8 mouse cellular contexts compared by ENCODE assay signal in genomic region chr5:114100390-114101099, GRCm38 (mm10). TPM values are rescaled to one million over a fixed set of nuclear protein-coding genes. Genes with fewer than 3 reads are reported as not detected.
DNase-seq lines count a peak whose midpoint lies in the region.

No protein-coding gene starts in this region.

- H3K4me3 ChIP-seq in macrophage (ENCODE audit: inconsistent target) = peak overlapping the region; percentile 56

- H3K79me2 ChIP-seq in macrophage (ENCODE audit: inconsistent target) = peaks cover 4% of the 10 kb centered on the region; the same call in 1 of the 2 replicates

- WGBS in macrophage (ENCODE audit: missing documents) = 5% methylated on average over 64 of the region's 64 CpGs

- DNase-seq in cerebellum, adult 8-10 months = peak; percentile 35
- DNase-seq in cerebellum, adult 11 months = no peak
- peak; percentile 4 for DNase-seq in ovary, postnatal 14 days (ENCODE audit: low spot score)
- DNase-seq in ovary, postnatal 36 days (ENCODE audit: low spot score) = no peak
- DNase-seq in heart, postnatal 4 days = peak; percentile 13
- DNase-seq in urinary bladder, adult 18-20 months (ENCODE audit: low spot score in 2 of 2) = no peak
- DNase-seq in adrenal gland, postnatal 25 days = no peak

- no peaks in the 10 kb centered on the region; the same call in 1 of the 2 replicates for H3K36me3 ChIP-seq in macrophage (ENCODE audit: inconsistent target)

- no peak overlapping the region for H3K27ac ChIP-seq in macrophage

RNA-seq across cellular contexts. Expression of gene Svop, which starts 9.2 kb away (rescaled TPM):
- total RNA-seq in heart, postnatal 4 days (2021) = under 1 TPM in 1 of 2 experiments, not detected in 1; 0.20 TPM
- total RNA-seq in macrophage (2018; cell fraction: chromatin; rRNA removed) = not detected
- total RNA-seq in macrophage (2018; cell fraction: cytosol; rRNA removed) = not detected
- total RNA-seq in macrophage (2018; cell fraction: nucleus; rRNA removed) = not detected
- polyA plus RNA-seq in macrophage (2018) = not detected in 3 replicates
- 2.6 and 3.1 TPM in 2 replicates for total RNA-seq in adrenal gland, postnatal 25 days (2021)

RNA-seq across cellular contexts. Expression of gene Alkbh2, which starts 27.5 kb away (rescaled TPM):
- 1 to 10 TPM; 4.8 to 6.4 TPM for total RNA-seq in heart, postnatal 4 days (2021)
- total RNA-seq in macrophage (2018; cell fraction: chromatin; rRNA removed) = 1 to 10 TPM in 13 of 26 experiments, under 1 TPM in 2, not detected in 11; 0.88 to 3.6 (median 1.5) TPM
- total RNA-seq in macrophage (2018; cell fraction: cytosol; rRNA removed) = 1 to 10 TPM in 23 of 26 experiments, under 1 TPM in 3; 0.72 to 3.4 (median 2.2) TPM
- total RNA-seq in macrophage (2018; cell fraction: nucleus; rRNA removed) = 1 to 10 TPM in 14 of 26 experiments, under 1 TPM in 4, not detected in 8; 0.63 to 4.8 (median 1.6) TPM
- 0.95 to 4.5 TPM (median 3.3 TPM) in 3 replicates for polyA plus RNA-seq in macrophage (2018)
- 12.0 and 12.1 TPM in 2 replicates for total RNA-seq in adrenal gland, postnatal 25 days (2021)

RNA-seq across cellular contexts. Expression of gene Ung, which starts 29.6 kb away (rescaled TPM):
- 10 to 100 TPM; 34.0 to 40.7 TPM for total RNA-seq in heart, postnatal 4 days (2021)
- total RNA-seq in macrophage (2018; cell fraction: chromatin; rRNA removed) = 1 to 10 TPM in 12 of 26 experiments, under 1 TPM in 9, not detected in 5; 0.26 to 2.6 (median 1.1) TPM
- total RNA-seq in macrophage (2018; cell fraction: cytosol; rRNA removed) = 1 to 10 TPM in 14 of 26 experiments, under 1 TPM in 12; 0.38 to 1.9 (median 1.1) TPM
- 10 to 100 TPM in 1 of 26 experiments, 1 to 10 TPM in 9, under 1 TPM in 14, not detected in 2; 0.30 to 10.5 (median 0.91) TPM for total RNA-seq in macrophage (2018; cell fraction: nucleus; rRNA removed)
- polyA plus RNA-seq in macrophage (2018) = 0.70 to 14.0 TPM (median 3.2 TPM) in 3 replicates
- 6.7 and 15.0 TPM in 2 replicates for total RNA-seq in adrenal gland, postnatal 25 days (2021)

RNA-seq across cellular contexts. Expression of gene Usp30, which starts 35.3 kb away (rescaled TPM):
- total RNA-seq in heart, postnatal 4 days (2021) = 10 to 100 TPM; 15.9 to 17.8 TPM
- 10 to 100 TPM in 16 of 26 experiments, 1 to 10 TPM in 10; 1.1 to 36.3 (median 15.1) TPM for total RNA-seq in macrophage (2018; cell fraction: chromatin; rRNA removed)
- 10 to 100 TPM in 12 of 26 experiments, 1 to 10 TPM in 14; 4.3 to 12.0 (median 9.8) TPM for total RNA-seq in macrophage (2018; cell fraction: cytosol; rRNA removed)
- 10 to 100 TPM in 11 of 26 experiments, 1 to 10 TPM in 15; 2.6 to 23.7 (median 9.0) TPM for total RNA-seq in macrophage (2018; cell fraction: nucleus; rRNA removed)
- 8.4 to 11.9 TPM (median 8.4 TPM) in 3 replicates for polyA plus RNA-seq in macrophage (2018)
- 35.1 and 36.6 TPM in 2 replicates for total RNA-seq in adrenal gland, postnatal 25 days (2021)

RNA-seq across cellular contexts. Expression of gene Acacb, which starts 45.8 kb away (rescaled TPM):
- 100 to 1,000 TPM; 101 to 102 TPM for total RNA-seq in heart, postnatal 4 days (2021)
- total RNA-seq in macrophage (2018; cell fraction: chromatin; rRNA removed) = 1 to 10 TPM; 2.0 to 7.4 (median 3.6) TPM
- 1 to 10 TPM in 2 of 26 experiments, under 1 TPM in 24; 0.19 to 1.3 (median 0.54) TPM for total RNA-seq in macrophage (2018; cell fraction: cytosol; rRNA removed)
- total RNA-seq in macrophage (2018; cell fraction: nucleus; rRNA removed) = 1 to 10 TPM in 19 of 26 experiments, under 1 TPM in 7; 0.41 to 3.9 (median 1.5) TPM
- polyA plus RNA-seq in macrophage (2018) = 0.17 to 0.30 TPM (median 0.29 TPM) in 3 replicates
- total RNA-seq in adrenal gland, postnatal 25 days (2021) = 99.4 and 114 TPM in 2 replicates

Comparison
In these comparisons a context has a peak if more than half of its experiments do, and no peak if none do; other contexts are left out.
1. DNase-seq: peak in cerebellum, adult 8-10 months (single experiment), ovary, postnatal 14 days (single experiment) and heart, postnatal 4 days (single experiment); none in cerebellum, adult 11 months (single experiment), ovary, postnatal 36 days (single experiment), urinary bladder, adult 18-20 months (0 of 2) and adrenal gland, postnatal 25 days (single experiment).